ENCODE assay signal across 8 mouse cellular contexts in genomic region chr7:81571941-81572441, GRCm38 (mm10). TPM values are rescaled to one million over a fixed set of nuclear protein-coding genes. Genes with fewer than 3 reads are reported as not detected.
A peak's percentile ranks its signal among the peaks of the same experiment; 100 is the strongest.
DNase-seq lines count a peak whose midpoint lies in the region; ATAC-seq and TF ChIP-seq lines count a peak whose summit lies in the region.

No protein-coding gene starts in this region.

- H3K9me3 ChIP-seq in heart, embryonic 15.5 days (replicated peaks): no peaks in the 10 kb centered on the region
- H3K9me3 ChIP-seq in limb, embryonic 13.5 days: no peaks in the 10 kb centered on the region
- H3K9me3 ChIP-seq in neural tube, embryonic 14.5 days (ENCODE audit: control insufficient read depth, low read length): no peaks in the 10 kb centered on the region

- peaks cover 7% of the 10 kb centered on the region for H3K36me3 ChIP-seq in heart, embryonic 15.5 days
- H3K36me3 ChIP-seq in limb, embryonic 13.5 days: peaks cover 15% of the 10 kb centered on the region
- H3K36me3 ChIP-seq in neural tube, embryonic 14.5 days (ENCODE audit: control insufficient read depth, insufficient read depth, low read length): no peaks in the 10 kb centered on the region

- no peak for TF ChIP-seq CTCF in cerebellum, adult 2 months (IDR thresholded peaks at IDR 0.05; ENCODE audit: borderline replicate concordance, insufficient read depth, low read depth, low read length)

- no peak for DNase-seq in cerebellum, adult 2 months
- DNase-seq in cerebellum, adult 9-10 months: no peak
- DNase-seq in adrenal gland, postnatal 14 days: peak; percentile 50
- no peak for DNase-seq in gastrocnemius, postnatal 14 days
- DNase-seq in urinary bladder, postnatal 25 days (ENCODE audit: low spot score): no peak

- no peak for ATAC-seq in heart, embryonic 15.5 days (replicated peaks; ENCODE audit: insufficient number of reproducible peaks, insufficient read depth, low FRiP score, low read depth)
- no peak for ATAC-seq in limb, embryonic 13.5 days (ENCODE audit: low FRiP score, low read depth)
- no peak for ATAC-seq in neural tube, embryonic 14.5 days (ENCODE audit: low read depth)

- H3K27me3 ChIP-seq in cerebellum, adult 2 months (ENCODE audit: control insufficient read depth, insufficient read depth, low read length): no peaks in the 10 kb centered on the region
- no peaks in the 10 kb centered on the region for H3K27me3 ChIP-seq in heart, embryonic 15.5 days
- no peaks in the 10 kb centered on the region for H3K27me3 ChIP-seq in limb, embryonic 13.5 days
- H3K27me3 ChIP-seq in neural tube, embryonic 14.5 days (ENCODE audit: control insufficient read depth, insufficient read depth, low read length): no peaks in the 10 kb centered on the region

- peak overlapping the region; percentile 80 for H3K27ac ChIP-seq in cerebellum, adult 2 months (ENCODE audit: insufficient read depth, low read length)
- peak overlapping the region; percentile 99 for H3K27ac ChIP-seq in heart, embryonic 15.5 days
- peak overlapping the region; percentile 83; the same call in 1 of the 2 replicates for H3K27ac ChIP-seq in limb, embryonic 13.5 days
- H3K27ac ChIP-seq in neural tube, embryonic 14.5 days (ENCODE audit: low read depth, low read length): peak overlapping the region; percentile 96

- 8% methylated on average over 15 of the region's 15 CpGs for WGBS in cerebellum, adult 2 months
- 10% methylated on average over 15 of the region's 15 CpGs for WGBS in heart, embryonic 15.5 days
- 19% methylated on average over 15 of the region's 15 CpGs for WGBS in limb, embryonic 13.5 days
- WGBS in neural tube, embryonic 14.5 days: 19% methylated on average over 15 of the region's 15 CpGs

- TF ChIP-seq POLR2A in cerebellum, adult 2 months (IDR thresholded peaks at IDR 0.05; ENCODE audit: borderline replicate concordance, insufficient read depth, low read length): no peak

- peak overlapping the region; percentile 91 for H3K9ac ChIP-seq in heart, embryonic 15.5 days
- peak overlapping the region; percentile 85 for H3K9ac ChIP-seq in limb, embryonic 13.5 days
- H3K9ac ChIP-seq in neural tube, embryonic 14.5 days (replicated peaks; ENCODE audit: low read depth, low read length): peak overlapping the region; percentile 84

- intact Hi-C loops in gastrocnemius, postnatal 14 days (cut with DNase I; ENCODE audit: low total_unique reads): no loop called here

- H3K4me3 ChIP-seq in cerebellum, adult 2 months (replicated peaks; ENCODE audit: insufficient read depth, low read depth, low read length): peak overlapping the region; percentile 58
- peak overlapping the region; percentile 97 for H3K4me3 ChIP-seq in heart, embryonic 15.5 days
- peak overlapping the region; percentile 87 for H3K4me3 ChIP-seq in limb, embryonic 13.5 days
- H3K4me3 ChIP-seq in neural tube, embryonic 14.5 days (ENCODE audit: low read depth, low read length): peak overlapping the region; percentile 85

- H3K4me2 ChIP-seq in heart, embryonic 15.5 days: peak overlapping the region; percentile 65
- peak overlapping the region; percentile 92 for H3K4me2 ChIP-seq in limb, embryonic 13.5 days (replicated peaks)
- peak overlapping the region; percentile 60 for H3K4me2 ChIP-seq in neural tube, embryonic 14.5 days (ENCODE audit: low read depth, low read length)

- H3K4me1 ChIP-seq in cerebellum, adult 2 months (ENCODE audit: control insufficient read depth, insufficient read depth, low read length): peaks cover 11% of the 10 kb centered on the region
- H3K4me1 ChIP-seq in heart, embryonic 15.5 days (replicated peaks): peaks cover 36% of the 10 kb centered on the region
- peaks cover 13% of the 10 kb centered on the region for H3K4me1 ChIP-seq in limb, embryonic 13.5 days
- H3K4me1 ChIP-seq in neural tube, embryonic 14.5 days (ENCODE audit: control insufficient read depth, insufficient read depth, low read length): peaks cover 18% of the 10 kb centered on the region

RNA-seq across cellular contexts. Expression of gene Whamm, which starts 0.9 kb away (rescaled TPM):
- polyA plus RNA-seq in cerebellum, adult 2 months (2012; rRNA removed): 28.6 and 29.4 TPM in 2 replicates
- total RNA-seq in adrenal gland, postnatal 14 days (2021): 16.1 and 18.3 TPM in 2 replicates
- polyA plus RNA-seq in heart, embryonic 15.5 days (2015; fragmentation: Nextera tagmentation; extraction: Ambion mirVana): 4.6 and 4.9 TPM in 2 replicates
- polyA plus RNA-seq in limb, embryonic 13.5 days (2015; fragmentation: Nextera tagmentation; extraction: Ambion mirVana): 4.0 and 4.1 TPM in 2 replicates
- polyA plus RNA-seq in neural tube, embryonic 14.5 days (2014; fragmentation: Nextera tagmentation; extraction: Ambion mirVana): 9.3 and 11.3 TPM in 2 replicates
- 1 to 10 TPM; 4.8 to 5.7 TPM for total RNA-seq in gastrocnemius, postnatal 14 days (2021)

RNA-seq across cellular contexts. Expression of gene Fsd2, which starts 5.2 kb away (rescaled TPM):
- polyA plus RNA-seq in cerebellum, adult 2 months (2012; rRNA removed): 0.16 and 0.26 TPM in 2 replicates
- total RNA-seq in adrenal gland, postnatal 14 days (2021): 1.3 and 2.0 TPM in 2 replicates
- polyA plus RNA-seq in heart, embryonic 15.5 days (2015; fragmentation: Nextera tagmentation; extraction: Ambion mirVana): 66.9 and 70.2 TPM in 2 replicates
- polyA plus RNA-seq in limb, embryonic 13.5 days (2015; fragmentation: Nextera tagmentation; extraction: Ambion mirVana): 0.33 and 0.51 TPM in 2 replicates
- polyA plus RNA-seq in neural tube, embryonic 14.5 days (2014; fragmentation: Nextera tagmentation; extraction: Ambion mirVana): 0.14 and 0.15 TPM in 2 replicates
- total RNA-seq in gastrocnemius, postnatal 14 days (2021): 100 to 1,000 TPM; 204 to 220 TPM

Comparison
In these comparisons a context has a peak if more than half of its experiments do, and no peak if none do; other contexts are left out.
1. RNA of gene Fsd2, which starts 5.2 kb away (polyA plus RNA-seq): 66.9 to 70.2 TPM in heart, embryonic 15.5 days; 0.33 to 0.51 TPM in limb, embryonic 13.5 days, 0.16 to 0.26 TPM in cerebellum, adult 2 months and 0.14 to 0.15 TPM in neural tube, embryonic 14.5 days; every median in the first group is over 10 times any median in the second.
2. Peak in every context shown above with its lines, with median percentiles within 50 percentile points of each other: H3K27ac ChIP-seq, H3K4me3 ChIP-seq, H3K4me2 ChIP-seq and H3K9ac ChIP-seq.